Mouse (Mus musculus) CH12.LX (cell line): ENCODE data around the gene Nudc.

Experiments used
- CTCF ChIP-seq, 2 experiments: IDR thresholded peaks in 1 of 2; conservative IDR thresholded peaks in 1 of 2; 2 replicates each; pipeline ENCODE4 v1.5.1; 2011 to 2012; ENCODE audit warnings: low read depth in 2 of 2, low read length in 2 of 2, improper control_type of control experiment in 1 of 2, inconsistent platforms in 1 of 2, mild to moderate bottlenecking in 1 of 2, moderate library complexity in 1 of 2
- PAX5 ChIP-seq: IDR thresholded peaks from 2 replicates; pipeline ENCODE4 v1.6.1; 2012; ENCODE audit warnings: low read length, inconsistent platforms, mixed read lengths
- POLR2A ChIP-seq: IDR thresholded peaks from 2 replicates; pipeline ENCODE4 v1.6.1; 2011; ENCODE audit warnings: low read depth, mild to moderate bottlenecking, improper control_type of control experiment, low read length
- USF1 ChIP-seq: IDR thresholded peaks from 2 replicates; pipeline ENCODE4 v1.6.1; 2014; ENCODE audit warnings: low read depth, mild to moderate bottlenecking, inconsistent platforms, low read length, improper control_type of control experiment
- ZMIZ1 ChIP-seq: IDR thresholded peaks from 2 replicates; pipeline ENCODE4 v1.6.1; 2012; ENCODE audit warnings: low read depth, mild to moderate bottlenecking, inconsistent platforms, low read length, improper control_type of control experiment

DNA sequence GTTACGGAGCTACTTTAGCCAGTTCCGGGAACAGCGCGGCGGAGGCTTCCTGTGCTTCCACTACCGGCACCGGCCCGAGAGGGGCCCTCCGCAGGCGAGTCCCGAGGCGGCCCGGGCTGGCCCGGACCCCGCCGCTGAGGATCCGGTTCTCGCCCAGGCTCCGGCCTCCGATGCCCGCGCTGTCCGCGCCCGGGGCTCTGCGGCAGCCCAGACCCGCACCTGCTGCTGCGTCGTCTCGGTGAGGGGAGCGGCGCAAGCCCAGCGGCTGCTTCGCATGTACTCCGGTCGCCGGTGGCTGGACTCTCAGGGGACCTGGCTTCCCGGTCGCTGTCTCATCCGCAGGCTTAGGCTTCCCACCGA lies 29.0 kb upstream of the Nudc start:
- TF ChIP-seq CTCF (conservative IDR thresholded peaks at IDR 0.05 in 1 of 2, IDR thresholded peaks at IDR 0.05 in 1 of 2; ENCODE audit: low read depth in 2 of 2, low read length in 2 of 2) (no peak), USF1 (no peak), PAX5 (no peak), ZMIZ1 (no peak), POLR2A (no peak)
